Mouse (Mus musculus) stomach, embryonic 16.5 days (tissue): Measurements from ENCODE around the gene Pcyt1a. TPM values are rescaled to one million over a fixed set of nuclear protein-coding genes. Genes with fewer than 3 reads are reported as not detected.
"Not testable (repeated sequence)": the region's sequence is repeated elsewhere in the genome, so short reads cannot be mapped to it uniquely, and the experiment has no call there.

ENCODE experiments used
- ATAC-seq: fragments of 200-750 bp; cut with Nextera tagmentation; 2 replicates; pipeline ENCODE4 v1.8.0; 2017; ENCODE audit warnings: moderate number of reproducible peaks, moderate TSS enrichment; ENCODE audit not compliant: insufficient read depth, low FRiP score
- H3K27ac ChIP-seq: fragments of 300-500 bp; sonication (generic); 2 replicates; pipeline ENCODE4 v1.5.1; 2014; ENCODE audit warnings: low read length
- H3K27me3 ChIP-seq: fragments of 300-500 bp; sonication (generic); 2 replicates; pipeline ENCODE4 v1.6.1; 2014; ENCODE audit warnings: low read length, control low read depth, mixed read lengths; ENCODE audit not compliant: control insufficient read depth, insufficient read depth
- H3K36me3 ChIP-seq: fragments of 300-500 bp; sonication (generic); 2 replicates; pipeline ENCODE4 v1.6.1; 2014; ENCODE audit warnings: low read length; ENCODE audit not compliant: control insufficient read depth, insufficient read depth
- H3K4me1 ChIP-seq: fragments of 300-500 bp; sonication (generic); 2 replicates; pipeline ENCODE4 v1.6.1; 2014; ENCODE audit warnings: low read length, control low read depth, mixed read lengths; ENCODE audit not compliant: control insufficient read depth, insufficient read depth
- H3K4me2 ChIP-seq: fragments of 300-500 bp; sonication (generic); 2 replicates; pipeline ENCODE4 v1.6.1; 2014; ENCODE audit warnings: low read depth, low read length, mixed read lengths
- H3K4me3 ChIP-seq: fragments of 300-500 bp; sonication (generic); replicated peaks from 2 replicates; pipeline ENCODE4 v1.5.1; 2014; ENCODE audit warnings: mild to moderate bottlenecking, low read length
- H3K9ac ChIP-seq: fragments of 300-500 bp; sonication (generic); 2 replicates; pipeline ENCODE4 v1.6.1; 2014; ENCODE audit warnings: low read length
- H3K9me3 ChIP-seq: fragments of 300-500 bp; sonication (generic); replicated peaks from 2 replicates; pipeline ENCODE4 v1.6.1; 2016; ENCODE audit warnings: low read length, control low read depth; ENCODE audit not compliant: control insufficient read depth
- WGBS: fragments of 180-500 bp; shearing (Covaris S2); extraction: QIAGEN DNeasy Blood & Tissue Kit; methylation state at CpG from one replicate; pipeline ENCODE4 v1.1.7; 2014; 5-methylcytosine and 5-hydroxymethylcytosine counted together
- polyA plus RNA-seq: library from polyadenylated mRNA; unstranded; fragments of >200 nt; fragmentation: Nextera tagmentation; extraction: Ambion mirVana; gene quantifications from 2 replicates; pipeline ENCODE4 v1.2.1, GENCODE M21; 2015

Pcyt1a gene
- polyA plus RNA-seq, 1 experiment from 2014 or later = 42.0 TPM

GRCm38 (mm10) chr16:32427506-32427905 lies 3.2 kb upstream of the Pcyt1a start:
- ATAC-seq = no peak
- Histone ChIP-seq H3K27me3 (no peaks in the 10 kb centered on the region), H3K36me3 (no peaks in the 10 kb centered on the region), H3K9me3 (no peaks in the 10 kb centered on the region), H3K4me2 (no peak overlapping the region), H3K27ac (no peak overlapping the region), H3K4me1 (peaks cover 16% of the 10 kb centered on the region), H3K9ac (no peak overlapping the region), H3K4me3 (no peak overlapping the region)
- 91% methylated on average over 3 of the region's 3 CpGs for WGBS

GRCm38 (mm10) chr16:32431047-32431591 lies 398 bp downstream of the Pcyt1a start:
- Histone ChIP-seq H3K36me3 (no peaks in the 10 kb centered on the region), H3K9me3 (no peaks in the 10 kb centered on the region), H3K4me3 (peak overlapping the region; percentile 95), H3K4me1 (peaks cover 16% of the 10 kb centered on the region), H3K27ac (peak overlapping the region; percentile 90), H3K9ac (peak overlapping the region; percentile 93), H3K4me2 (peak overlapping the region; percentile 60), H3K27me3 (no peaks in the 10 kb centered on the region)
- 1% methylated on average over 28 of the region's 28 CpGs for WGBS
- no peak for ATAC-seq

- Histone ChIP-seq H3K4me2 (peak overlapping the region; percentile 60), H3K27me3 (no peaks in the 10 kb centered on the region), H3K4me1 (peaks cover 16% of the 10 kb centered on the region), H3K9me3 (no peaks in the 10 kb centered on the region), H3K27ac (no peak overlapping the region), H3K36me3 (no peaks in the 10 kb centered on the region), H3K9ac (no peak overlapping the region), H3K4me3 (peak overlapping the region; percentile 95)
- no peak for ATAC-seq
- WGBS = 97% methylated on average over 1 of the region's 1 CpGs
Observed at GRCm38 (mm10) chr16:32431926-32432325, 1.2 kb downstream of the Pcyt1a start.

- Histone ChIP-seq H3K36me3 (no peaks in the 10 kb centered on the region), H3K4me3 (no peak overlapping the region), H3K27ac (no peak overlapping the region), H3K9ac (no peak overlapping the region), H3K27me3 (no peaks in the 10 kb centered on the region), H3K4me1 (peaks cover 16% of the 10 kb centered on the region), H3K9me3 (no peaks in the 10 kb centered on the region), H3K4me2 (no peak overlapping the region)
- no peak for ATAC-seq
- 81% methylated on average over 2 of the region's 2 CpGs for WGBS
Observed at GRCm38 (mm10) chr16:32433138-32433537, 2.4 kb downstream of the Pcyt1a start.

GRCm38 (mm10) chr16:32434066-32434465 lies 3.3 kb downstream of the Pcyt1a start:
- no peaks in the 10 kb centered on the region for H3K9me3 ChIP-seq
- H3K27me3 ChIP-seq = no peaks in the 10 kb centered on the region
- H3K36me3 ChIP-seq = no peaks in the 10 kb centered on the region
- no peak for ATAC-seq
- no peak overlapping the region for H3K9ac ChIP-seq
- no peak overlapping the region for H3K4me3 ChIP-seq
- WGBS = 42% methylated on average over 6 of the region's 6 CpGs
- H3K4me1 ChIP-seq = peaks cover 16% of the 10 kb centered on the region
- no peak overlapping the region for H3K27ac ChIP-seq
- no peak overlapping the region for H3K4me2 ChIP-seq

GRCm38 (mm10) chr16:32434691-32435090 lies 4.0 kb downstream of the Pcyt1a start:
- Histone ChIP-seq H3K4me2 (no peak overlapping the region), H3K27ac (no peak overlapping the region), H3K4me3 (no peak overlapping the region), H3K36me3 (no peaks in the 10 kb centered on the region), H3K9me3 (no peaks in the 10 kb centered on the region), H3K4me1 (peaks cover 13% of the 10 kb centered on the region), H3K27me3 (no peaks in the 10 kb centered on the region), H3K9ac (no peak overlapping the region)
- ATAC-seq = no peak

- Histone ChIP-seq H3K36me3 (no peaks in the 10 kb centered on the region), H3K9ac (no peak overlapping the region), H3K4me1 (peaks cover 6% of the 10 kb centered on the region), H3K9me3 (no peaks in the 10 kb centered on the region), H3K4me2 (no peak overlapping the region), H3K27me3 (no peaks in the 10 kb centered on the region), H3K4me3 (no peak overlapping the region), H3K27ac (no peak overlapping the region)
- ATAC-seq = no peak
- WGBS = 81% methylated on average over 1 of the region's 1 CpGs
Observed at GRCm38 (mm10) chr16:32436657-32437056, 5.9 kb downstream of the Pcyt1a start.

GRCm38 (mm10) chr16:32437266-32437665 lies 6.5 kb downstream of the Pcyt1a start:
- Histone ChIP-seq H3K9ac (no peak overlapping the region), H3K4me2 (no peak overlapping the region), H3K9me3 (no peaks in the 10 kb centered on the region), H3K27me3 (no peaks in the 10 kb centered on the region), H3K36me3 (no peaks in the 10 kb centered on the region), H3K4me3 (no peak overlapping the region), H3K4me1 (no peaks in the 10 kb centered on the region; the same call in 1 of the 2 replicates), H3K27ac (no peak overlapping the region)
- 96% methylated on average over 1 of the region's 1 CpGs for WGBS
- ATAC-seq = no peak

- no peak overlapping the region for H3K4me3 ChIP-seq
- H3K27ac ChIP-seq = no peak overlapping the region
- H3K9ac ChIP-seq = no peak overlapping the region
- H3K4me2 ChIP-seq = no peak overlapping the region
- no peaks in the 10 kb centered on the region for H3K36me3 ChIP-seq
- 89% methylated on average over 3 of the region's 3 CpGs for whole genome bisulfite sequencing
- no peaks in the 10 kb centered on the region for H3K4me1 ChIP-seq
- H3K27me3 ChIP-seq = no peaks in the 10 kb centered on the region
- H3K9me3 ChIP-seq = no peaks in the 10 kb centered on the region
- ATAC-seq = no peak
Observed at GRCm38 (mm10) chr16:32441432-32441831, 10.7 kb downstream of the Pcyt1a start.

GRCm38 (mm10) chr16:32444615-32445014 lies 13.9 kb downstream of the Pcyt1a start:
- H3K27ac ChIP-seq, H3K36me3 ChIP-seq, H3K4me3 ChIP-seq, H3K4me2 ChIP-seq, H3K4me1 ChIP-seq, H3K9ac ChIP-seq, H3K27me3 ChIP-seq, ATAC-seq, H3K9me3 ChIP-seq: not testable (repeated sequence)
- WGBS = 80% methylated on average over 3 of the region's 3 CpGs
